Mouse (Mus musculus) testis, adult 2 months (tissue): ENCODE measurements around the gene Ryk.

Source experiments
- CTCF ChIP-seq: fragments of 200-500 bp; IDR thresholded peaks from 2 replicates; pipeline ENCODE4 v1.5.1; 2012; ENCODE audit warnings: low read depth, mild to moderate bottlenecking, inconsistent platforms, low read length, moderate library complexity; ENCODE audit not compliant: control insufficient read depth, insufficient read depth, insufficient replicate concordance
- POLR2A ChIP-seq: fragments of 200-500 bp; IDR thresholded peaks from 2 replicates; pipeline ENCODE4 v1.6.1; 2012; ENCODE audit warnings: low read depth, mild to moderate bottlenecking, inconsistent platforms, low read length, moderate library complexity; ENCODE audit not compliant: control insufficient read depth

DNA sequence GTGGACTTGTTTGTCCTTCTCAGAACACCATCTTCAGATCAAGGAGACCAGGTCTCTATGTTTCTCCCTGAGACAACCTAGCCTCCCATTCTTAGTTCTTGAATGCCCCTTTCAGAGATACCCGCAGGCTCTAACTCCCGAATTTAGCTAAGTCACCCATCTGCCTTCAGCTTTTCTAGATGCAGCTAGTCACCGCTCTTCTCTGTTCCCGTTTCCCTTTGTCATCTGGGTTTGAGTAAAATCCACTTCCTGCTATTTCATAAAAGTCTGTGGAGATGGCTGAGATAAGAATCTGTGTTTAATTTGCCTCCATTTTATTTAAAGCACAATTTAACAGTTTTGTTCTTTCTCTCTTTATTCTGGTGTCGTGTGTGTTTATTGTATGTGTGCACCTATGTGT is 23.5 kb upstream of the Ryk start:
- TF ChIP-seq POLR2A = no peak
- TF ChIP-seq CTCF = no peak
